Mouse (Mus musculus) CD8-positive naive resting alpha-beta T cell, adult 57 days (primary cell): ENCODE measurements around the gene Gm3298. TPM values are rescaled to one million over a fixed set of nuclear protein-coding genes. Genes with fewer than 3 reads are reported as not detected.

ENCODE experiments used
- total RNA-seq: library from RNA; stranded (reverse); gene quantifications from one replicate; pipeline ENCODE4 v1.2.4, GENCODE M21; 2023

Gm3298 gene
- total RNA-seq = not detected

GRCm38 (mm10) chr14:5015591-5015990, at the start of gene Gm3298:
Gene Gm3298 (plus strand): TSS chr14:5015891.

GRCm38 (mm10) chr14:4983635-4984034, 32.1 kb upstream of the Gm3298 start, which contains the start of gene Gm8297:
Gene Gm8297 (plus strand): TSS chr14:4983935.

DNA sequence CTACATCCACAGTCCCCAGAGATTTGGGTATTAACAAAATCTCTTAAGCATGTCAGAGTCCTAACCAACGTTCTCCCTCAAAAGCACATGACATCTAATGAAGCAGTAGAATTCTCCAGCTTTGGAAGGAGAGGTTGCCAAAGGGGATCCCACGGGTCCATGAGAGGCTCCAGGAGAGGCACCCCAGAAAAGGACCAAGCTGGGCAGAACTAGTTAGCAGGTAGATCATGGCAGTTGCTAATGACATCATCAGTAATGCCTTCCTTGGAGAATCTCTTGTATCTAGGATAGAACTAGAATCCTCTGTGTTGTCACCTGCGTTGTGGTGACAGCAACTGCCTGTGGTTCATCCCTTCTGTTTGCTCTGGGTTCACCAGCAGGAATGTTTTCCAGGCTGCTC, 34.6 kb downstream of the Gm3298 start, which contains the start of gene 4930555G01Rik:
4930555G01Rik (plus strand) TSS at position 301 of the 400 bp plus-strand sequence.

Other genes starting within 250 kb of the Gm3298 start
- gene Gm9602, start 239.6 kb upstream of the Gm3298 start, total RNA-seq = not detected
- gene Gm3269, start 177.8 kb upstream of the Gm3298 start, total RNA-seq = not detected
- gene Gm3264, start 160.3 kb upstream of the Gm3298 start, total RNA-seq = not detected
- gene Gm3278, start 123.5 kb upstream of the Gm3298 start, total RNA-seq = not detected
- gene Gm8297, start 32.0 kb upstream of the Gm3298 start, total RNA-seq = not detected
- not detected for gene 4930555G01Rik, start 34.7 kb downstream of the Gm3298 start, total RNA-seq
- gene Gm8281, start 55.1 kb downstream of the Gm3298 start, total RNA-seq = not detected
- gene Gm8279, start 115.6 kb downstream of the Gm3298 start, total RNA-seq = not detected
- not detected for gene Gm3317, start 148.6 kb downstream of the Gm3298 start, total RNA-seq
- gene Gm8271, start 169.9 kb downstream of the Gm3298 start, total RNA-seq = not detected
- gene Gm3526, start 244.7 kb downstream of the Gm3298 start, total RNA-seq = not detected